Mouse (Mus musculus) liver, embryonic 11.5 days (tissue): ENCODE measurements around the gene 2410131K14Rik. TPM values are rescaled to one million over a fixed set of nuclear protein-coding genes. Genes with fewer than 3 reads are reported as not detected.

ENCODE experiments used
- ATAC-seq: fragments of 200-750 bp; cut with Nextera tagmentation; replicated peaks from 2 replicates; pipeline ENCODE4 v1.8.0; 2017; ENCODE audit warnings: moderate number of reproducible peaks, mild to moderate bottlenecking, moderate TSS enrichment, moderate library complexity; ENCODE audit not compliant: low FRiP score
- DNase-seq: peaks from one replicate; pipeline ENCODE4 v3.0.0-alpha.2; 2017; ENCODE audit warnings: low spot score
- H3K27ac ChIP-seq: fragments of 300-500 bp; sonication (generic); 2 replicates; pipeline ENCODE4 v1.5.1; 2014; ENCODE audit warnings: mild to moderate bottlenecking, low read depth, low read length, control low read depth
- H3K27me3 ChIP-seq: fragments of 300-500 bp; sonication (generic); replicated peaks from 2 replicates; pipeline ENCODE4 v1.6.1; 2014; ENCODE audit warnings: low read length, mixed read lengths; ENCODE audit not compliant: control insufficient read depth, insufficient read depth
- H3K36me3 ChIP-seq: fragments of 300-500 bp; sonication (generic); 2 replicates; pipeline ENCODE4 v1.6.1; 2014; ENCODE audit warnings: mild to moderate bottlenecking, low read length, moderate library complexity, mixed read lengths; ENCODE audit not compliant: control insufficient read depth, insufficient read depth
- H3K4me1 ChIP-seq: fragments of 300-500 bp; sonication (generic); replicated peaks from 2 replicates; pipeline ENCODE4 v1.6.1; 2014; ENCODE audit warnings: low read length, mixed read lengths; ENCODE audit not compliant: control insufficient read depth, insufficient read depth
- H3K4me2 ChIP-seq: fragments of 300-500 bp; sonication (generic); 2 replicates; pipeline ENCODE4 v1.6.1; 2014; ENCODE audit warnings: mild to moderate bottlenecking, control low read depth, moderate library complexity
- H3K4me3 ChIP-seq: fragments of 300-500 bp; sonication (generic); 2 replicates; pipeline ENCODE4 v1.5.1; 2014; ENCODE audit warnings: low read depth, low read length, control low read depth
- H3K9ac ChIP-seq: fragments of 300-500 bp; sonication (generic); 2 replicates; pipeline ENCODE4 v1.6.1; 2014; ENCODE audit warnings: low read depth, low read length, control low read depth
- H3K9me3 ChIP-seq: fragments of 300-500 bp; sonication (generic); 2 replicates; pipeline ENCODE4 v1.6.1; 2016; ENCODE audit warnings: low read length, inconsistent platforms, mixed read lengths; ENCODE audit not compliant: control insufficient read depth
- WGBS: fragments of 180-500 bp; shearing (Covaris S2); extraction: QIAGEN DNeasy Blood & Tissue Kit; methylation state at CpG from one replicate; pipeline ENCODE4 v1.1.7; 2014; 5-methylcytosine and 5-hydroxymethylcytosine counted together
- polyA plus RNA-seq: library from polyadenylated mRNA; unstranded; fragments of >200 nt; fragmentation: Nextera tagmentation; extraction: Ambion mirVana; gene quantifications from 2 replicates; pipeline ENCODE4 v1.2.1, GENCODE M21; 2014

2410131K14Rik gene
- polyA plus RNA-seq, 1 experiment from 2014 or later: 4.3 TPM

DNA sequence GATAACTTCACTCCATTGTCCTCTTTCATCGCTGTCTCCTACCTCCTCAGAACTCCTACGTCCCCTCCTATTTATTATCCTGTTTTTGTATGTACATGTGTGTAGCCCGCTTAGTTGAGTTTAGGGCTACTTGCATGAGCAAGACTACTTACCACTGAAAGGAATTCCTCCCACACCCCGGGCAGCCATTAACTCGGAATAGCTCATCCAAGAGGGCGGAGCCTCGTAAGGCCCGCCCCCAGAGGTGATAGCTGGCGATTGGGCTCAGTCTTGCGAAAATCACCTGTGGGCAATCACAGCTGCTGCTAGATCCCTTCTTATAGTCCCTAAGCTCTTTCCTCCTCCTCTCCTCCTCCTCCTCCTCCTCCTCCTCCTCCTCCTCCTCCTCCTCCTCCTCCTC is 66.2 kb downstream of the 2410131K14Rik start:
- Histone ChIP-seq H3K9me3 (no peaks in the 10 kb centered on the region), H3K4me3 (no peak overlapping the region), H3K9ac (no peak overlapping the region), H3K36me3 (no peaks in the 10 kb centered on the region), H3K27ac (no peak overlapping the region), H3K4me2 (no peak overlapping the region), H3K4me1 (no peaks in the 10 kb centered on the region; the same call in 1 of the 2 replicates), H3K27me3 (no peaks in the 10 kb centered on the region)
- no peak for ATAC-seq
- DNase-seq: no peak
- 49% methylated on average over 10 of the region's 10 CpGs for WGBS

GRCm38 (mm10) chr5:118313766-118314165 is 68.7 kb downstream of the 2410131K14Rik start:
- Histone ChIP-seq H3K36me3 (no peaks in the 10 kb centered on the region), H3K4me1 (no peaks in the 10 kb centered on the region; the same call in 1 of the 2 replicates), H3K9me3 (no peaks in the 10 kb centered on the region), H3K27me3 (no peaks in the 10 kb centered on the region), H3K4me2 (no peak overlapping the region), H3K9ac (no peak overlapping the region), H3K27ac (no peak overlapping the region), H3K4me3 (no peak overlapping the region)
- no peak for ATAC-seq
- WGBS: 85% methylated on average over 6 of the region's 6 CpGs
- no peak for DNase-seq

Other genes with a start within 250 kb of the 2410131K14Rik start
- gene Tesc, start 217.5 kb upstream of the 2410131K14Rik start, polyA plus RNA-seq: 1.7 and 2.2 TPM in 2 replicates
- gene Fbxw8, start 89.8 kb upstream of the 2410131K14Rik start, polyA plus RNA-seq: 17.0 and 18.4 TPM in 2 replicates
- 0.05 TPM in 1 of 2 replicates, not detected in the other for gene Hrk, start 80.6 kb upstream of the 2410131K14Rik start, polyA plus RNA-seq
- gene Rnft2, start 111 bp upstream of the 2410131K14Rik start, polyA plus RNA-seq: 1.3 and 1.7 TPM in 2 replicates